Mouse (Mus musculus) embryonic facial prominence, embryonic 12.5 days (tissue): ENCODE data around the gene Serpina3n. TPM values are rescaled to one million over a fixed set of nuclear protein-coding genes. Genes with fewer than 3 reads are reported as not detected.
"Not testable (repeated sequence)": the region's sequence is repeated elsewhere in the genome, so short reads cannot be mapped to it uniquely, and the experiment has no call there.

Experiments used
- ATAC-seq: fragments of 200-750 bp; cut with Nextera tagmentation; 2 replicates; pipeline ENCODE4 v1.8.0; 2017; ENCODE audit not compliant: insufficient number of reproducible peaks, insufficient read depth, low FRiP score, low TSS enrichment
- H3K27ac ChIP-seq: fragments of 300-500 bp; sonication (generic); 2 replicates; pipeline ENCODE4 v1.5.1; 2016; ENCODE audit warnings: mild to moderate bottlenecking
- H3K27me3 ChIP-seq: fragments of 300-500 bp; sonication (generic); 2 replicates; pipeline ENCODE4 v1.6.1; 2016; ENCODE audit warnings: mild to moderate bottlenecking, moderate library complexity
- H3K36me3 ChIP-seq: fragments of 300-500 bp; sonication (generic); 2 replicates; pipeline ENCODE4 v1.6.1; 2016; ENCODE audit warnings: mild to moderate bottlenecking
- H3K4me1 ChIP-seq: fragments of 300-500 bp; sonication (generic); 2 replicates; pipeline ENCODE4 v1.6.1; 2016
- H3K4me2 ChIP-seq: fragments of 300-500 bp; sonication (generic); replicated peaks from 2 replicates; pipeline ENCODE4 v1.6.1; 2016; ENCODE audit warnings: mild to moderate bottlenecking, moderate library complexity
- H3K4me3 ChIP-seq: fragments of 300-500 bp; sonication (generic); 2 replicates; pipeline ENCODE4 v1.5.1; 2016; ENCODE audit warnings: mild to moderate bottlenecking
- H3K9ac ChIP-seq: fragments of 300-500 bp; sonication (generic); 2 replicates; pipeline ENCODE4 v1.6.1; 2016; ENCODE audit warnings: mild to moderate bottlenecking, moderate library complexity
- H3K9me3 ChIP-seq: fragments of 300-500 bp; sonication (generic); 2 replicates; pipeline ENCODE4 v1.6.1; 2016; ENCODE audit warnings: mild to moderate bottlenecking, moderate library complexity
- WGBS: fragments of 180-500 bp; shearing (Covaris S2); methylation state at CpG from one replicate; pipeline ENCODE4 v1.1.7; 2016; 5-methylcytosine and 5-hydroxymethylcytosine counted together
- polyA plus RNA-seq: library from polyadenylated mRNA; unstranded; fragments of >200 nt; fragmentation: Nextera tagmentation; extraction: Ambion mirVana; gene quantifications from 2 replicates; pipeline ENCODE4 v1.2.1, GENCODE M21; 2016

The Serpina3n gene
- polyA plus RNA-seq, 1 experiment from 2014 or later, result 0.18 TPM

DNA sequence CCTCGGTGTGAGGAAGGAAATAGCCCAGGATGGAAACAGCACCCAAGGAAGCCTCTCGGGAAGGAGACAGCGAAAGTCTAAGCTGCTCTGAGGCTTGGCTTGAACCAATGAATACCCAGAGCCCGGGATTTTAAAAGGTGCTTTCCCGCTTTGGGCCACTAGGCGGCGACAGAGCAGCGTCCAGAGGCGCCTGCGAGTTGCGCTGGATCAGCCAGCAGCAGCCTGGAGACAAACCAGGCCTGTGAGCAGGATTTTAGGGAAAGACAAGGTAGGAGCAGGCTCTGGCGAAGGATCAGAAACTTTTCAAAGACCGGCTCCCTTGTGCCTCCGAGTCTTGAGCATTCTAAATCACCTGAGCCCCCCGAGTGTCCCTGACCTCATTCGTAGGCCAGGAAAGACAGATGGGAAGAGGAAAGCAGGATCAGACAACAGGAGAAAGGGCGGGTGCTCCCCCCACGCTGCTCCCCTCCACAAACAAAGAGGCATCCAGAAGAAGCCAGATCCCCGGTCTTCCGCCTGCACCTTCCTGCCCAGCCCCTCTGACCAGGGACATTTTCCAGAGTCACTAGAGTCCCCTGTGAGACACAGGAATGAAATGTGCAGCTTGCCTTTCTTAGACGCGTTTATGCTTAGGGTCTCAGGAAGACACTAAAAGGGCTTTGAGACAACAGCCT lies 33.7 kb downstream of the Serpina3n start:
- Histone ChIP-seq H3K9ac (no peak overlapping the region), H3K4me1 (no peaks in the 10 kb centered on the region), H3K27me3 (no peaks in the 10 kb centered on the region), H3K27ac (peak overlapping the region; percentile 43; the same call in 1 of the 2 replicates), H3K36me3 (no peaks in the 10 kb centered on the region), H3K9me3 (no peaks in the 10 kb centered on the region), H3K4me3 (no peak overlapping the region), H3K4me2 (peak overlapping the region; percentile 19; the same call in 1 of the 2 replicates)
- no peak for ATAC-seq
- WGBS, result 8% methylated on average over 22 of the region's 22 CpGs

DNA sequence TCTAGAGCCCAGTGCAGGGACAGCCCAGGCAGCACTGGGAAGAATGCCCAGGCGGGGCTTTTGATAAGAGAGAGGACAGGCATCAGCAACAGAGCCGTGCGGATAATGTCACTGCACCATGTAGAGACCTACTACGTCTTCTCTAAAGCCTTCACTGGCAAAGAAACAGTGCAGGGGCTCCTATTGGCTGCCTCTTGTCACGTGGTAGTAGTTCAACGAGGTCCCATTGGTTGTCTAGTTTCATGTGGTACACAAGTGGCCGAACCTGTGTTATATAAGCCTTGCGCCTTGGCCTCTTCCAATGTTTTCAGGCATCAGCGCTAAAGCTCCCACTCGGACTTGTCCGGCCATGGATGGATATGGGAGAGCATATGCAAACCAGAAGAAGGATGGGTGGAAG lies 37.2 kb downstream of the Serpina3n start:
- Histone ChIP-seq H3K36me3 (no peaks in the 10 kb centered on the region), H3K27ac (no peak overlapping the region), H3K4me3 (no peak overlapping the region), H3K4me2 (no peak overlapping the region), H3K4me1 (peaks cover 8% of the 10 kb centered on the region; the same call in 1 of the 2 replicates), H3K27me3 (no peaks in the 10 kb centered on the region), H3K9ac (no peak overlapping the region), H3K9me3 (no peaks in the 10 kb centered on the region)
- 87% methylated on average over 11 of the region's 11 CpGs for WGBS
- no peak for ATAC-seq

DNA sequence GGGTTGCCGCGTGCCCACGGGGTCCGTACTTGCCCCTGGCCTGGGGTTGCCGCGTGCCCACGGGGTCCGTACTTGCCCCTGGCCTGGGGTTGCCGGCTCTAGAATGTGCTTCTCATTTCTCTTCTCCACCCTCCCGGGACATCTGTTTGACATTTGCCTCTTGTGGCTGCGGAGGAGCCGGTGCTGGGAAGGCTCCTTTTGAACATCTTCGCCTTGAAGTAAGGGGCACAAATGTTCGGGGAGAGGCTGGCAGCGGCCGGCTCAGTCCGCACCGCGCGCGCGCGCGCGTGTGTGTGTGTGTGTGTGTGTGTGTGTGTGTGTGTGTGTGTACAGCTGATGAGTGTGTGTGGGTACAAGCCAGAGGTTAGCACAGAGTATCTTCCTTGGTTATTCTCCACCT lies 40.5 kb downstream of the Serpina3n start:
- not testable (repeated sequence) for H3K27ac ChIP-seq, H3K9me3 ChIP-seq, H3K9ac ChIP-seq, ATAC-seq, H3K36me3 ChIP-seq, H3K4me2 ChIP-seq, H3K4me3 ChIP-seq, H3K27me3 ChIP-seq
- peaks cover 12% of the 10 kb centered on the region for H3K4me1 ChIP-seq
- WGBS, result 42% methylated on average over 20 of the region's 25 CpGs

DNA sequence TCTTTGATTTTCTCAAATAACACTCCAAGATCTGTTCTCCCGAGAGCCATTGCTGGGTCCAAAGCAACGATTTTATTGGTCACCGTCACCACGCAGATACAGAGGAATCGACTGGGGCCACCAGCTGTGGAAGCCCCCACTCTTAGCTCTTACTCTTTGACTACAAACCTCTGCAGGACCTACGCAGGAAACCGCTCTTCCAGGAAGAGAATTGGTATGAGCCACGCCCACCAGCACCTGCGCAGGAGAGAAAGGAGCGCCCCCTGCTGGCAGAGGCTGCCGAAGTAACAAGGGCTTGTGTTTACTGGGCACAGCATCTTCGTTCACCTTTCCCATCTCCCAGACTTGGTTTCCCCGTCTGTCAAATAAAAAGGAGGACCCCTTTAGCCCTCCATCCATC lies 41.6 kb downstream of the Serpina3n start:
- no peaks in the 10 kb centered on the region for H3K9me3 ChIP-seq
- no peak overlapping the region for H3K9ac ChIP-seq
- H3K4me3 ChIP-seq, result no peak overlapping the region
- H3K36me3 ChIP-seq, result no peaks in the 10 kb centered on the region
- H3K27ac ChIP-seq, result no peak overlapping the region
- no peaks in the 10 kb centered on the region for H3K27me3 ChIP-seq
- H3K4me2 ChIP-seq, result no peak overlapping the region
- WGBS, result 30% methylated on average over 13 of the region's 13 CpGs
- peaks cover 12% of the 10 kb centered on the region for H3K4me1 ChIP-seq
- no peak for ATAC-seq

DNA sequence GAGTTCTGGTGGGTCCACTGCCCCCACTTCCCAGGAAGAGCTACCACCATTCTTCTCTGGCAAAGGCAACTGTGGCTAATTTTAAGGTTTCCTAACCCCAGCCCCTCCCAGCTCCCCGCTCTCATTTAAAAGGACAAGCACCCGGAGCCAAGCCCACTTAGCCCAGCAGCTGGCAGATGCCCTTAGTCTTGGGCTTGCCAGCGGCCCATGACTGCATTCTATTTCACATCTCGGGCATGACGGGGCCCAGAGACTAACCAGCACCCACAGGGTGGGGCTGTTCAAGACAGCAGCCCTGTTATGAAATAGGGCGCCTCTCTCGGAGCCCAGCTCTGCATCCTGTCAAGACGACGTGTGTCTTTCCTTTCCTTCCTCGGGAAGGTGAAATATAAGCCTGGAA lies 43.7 kb downstream of the Serpina3n start:
- Histone ChIP-seq H3K9me3 (no peaks in the 10 kb centered on the region), H3K27me3 (no peaks in the 10 kb centered on the region), H3K4me3 (no peak overlapping the region), H3K36me3 (no peaks in the 10 kb centered on the region), H3K4me2 (0 out of 2 replicates have a peak overlapping the region, but pooled peaks have one; percentile 7), H3K27ac (no peak overlapping the region), H3K9ac (no peak overlapping the region), H3K4me1 (peaks cover 12% of the 10 kb centered on the region)
- ATAC-seq, result no peak; the same call in 1 of the 2 replicates
- WGBS, result 51% methylated on average over 10 of the region's 10 CpGs

DNA sequence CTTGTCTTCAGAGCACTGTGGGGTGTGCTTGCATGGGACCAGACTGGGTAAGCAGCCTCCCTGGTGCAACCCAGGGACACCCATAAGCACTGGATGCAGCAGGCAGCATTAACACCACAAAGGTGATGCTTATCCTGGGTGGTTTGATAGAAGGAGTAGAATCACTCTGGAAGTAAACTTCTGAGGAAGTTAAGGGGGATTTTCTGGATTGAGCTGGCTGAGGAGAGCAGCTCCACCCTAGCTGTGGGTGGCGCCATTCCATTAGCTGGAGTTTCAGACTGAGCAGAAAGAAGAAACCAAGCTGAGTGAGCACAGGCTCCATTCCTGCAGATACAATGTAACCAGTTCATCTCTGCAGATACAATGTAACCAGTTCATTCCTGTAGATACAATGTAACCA lies 46.5 kb downstream of the Serpina3n start:
- Histone ChIP-seq H3K27ac (no peak overlapping the region), H3K27me3 (no peaks in the 10 kb centered on the region), H3K9ac (no peak overlapping the region), H3K4me1 (peaks cover 8% of the 10 kb centered on the region), H3K4me3 (no peak overlapping the region), H3K9me3 (no peaks in the 10 kb centered on the region), H3K4me2 (no peak overlapping the region), H3K36me3 (no peaks in the 10 kb centered on the region)
- ATAC-seq, result no peak
- WGBS, result 23% methylated on average over 1 of the region's 1 CpGs

DNA sequence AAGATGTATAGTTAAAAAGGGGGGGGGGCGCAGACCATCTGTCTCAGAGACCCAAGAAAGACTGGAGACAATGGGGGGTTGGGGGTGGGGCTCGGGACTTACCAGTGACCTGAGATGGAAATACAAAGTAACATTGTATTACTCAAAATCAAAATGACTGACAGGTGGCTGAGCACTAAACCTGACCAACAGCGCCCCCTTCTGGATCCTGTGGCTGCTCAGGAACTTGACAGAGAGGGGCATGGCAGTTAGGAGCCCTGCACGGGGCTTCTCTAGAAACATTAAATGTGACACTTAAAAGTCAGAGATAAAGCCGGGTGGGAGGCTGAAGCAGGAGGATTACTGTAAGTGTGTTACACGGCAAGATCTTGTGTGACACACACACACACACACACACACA lies 52.8 kb downstream of the Serpina3n start:
- Histone ChIP-seq H3K27me3 (0 out of 2 replicates have a peak, but pooled peaks cover 3% of the 10 kb centered on the region), H3K4me1 (peaks cover 7% of the 10 kb centered on the region; the same call in 1 of the 2 replicates), H3K4me2 (no peak overlapping the region), H3K4me3 (no peak overlapping the region), H3K9me3 (no peaks in the 10 kb centered on the region), H3K9ac (no peak overlapping the region), H3K27ac (no peak overlapping the region), H3K36me3 (no peaks in the 10 kb centered on the region)
- 60% methylated on average over 6 of the region's 6 CpGs for WGBS
- ATAC-seq, result no peak

DNA sequence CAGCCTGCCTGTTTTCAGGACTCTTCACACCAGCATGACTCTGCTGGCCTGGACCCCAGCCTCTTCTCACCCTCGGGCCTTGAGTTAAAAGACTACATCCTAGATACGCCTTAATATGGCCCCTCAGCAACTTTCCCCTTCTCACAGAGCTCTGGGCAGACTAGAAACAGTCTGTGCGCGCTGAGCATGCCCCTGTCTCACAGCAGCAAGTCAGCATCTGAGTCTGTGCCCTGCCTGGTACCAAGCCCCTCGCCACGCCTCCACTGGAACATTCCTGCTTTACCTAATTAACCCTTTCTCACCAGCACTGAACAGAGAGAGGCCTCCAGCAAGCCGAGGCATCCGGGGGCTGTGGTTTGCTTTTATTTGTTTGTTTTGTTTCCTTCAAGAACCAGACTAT lies 54.8 kb downstream of the Serpina3n start:
- Histone ChIP-seq H3K9me3 (no peaks in the 10 kb centered on the region), H3K36me3 (no peaks in the 10 kb centered on the region), H3K27ac (no peak overlapping the region), H3K9ac (0 out of 2 replicates have a peak overlapping the region, but pooled peaks have one; percentile 11), H3K4me1 (peaks cover 13% of the 10 kb centered on the region; the same call in 1 of the 2 replicates), H3K4me3 (no peak overlapping the region), H3K4me2 (no peak overlapping the region), H3K27me3 (0 out of 2 replicates have a peak, but pooled peaks cover 8% of the 10 kb centered on the region)
- WGBS, result 16% methylated on average over 8 of the region's 8 CpGs
- ATAC-seq, result no peak

Other genes with a start within 250 kb of the Serpina3n start
- gene Serpina3f, start 192.2 kb upstream of the Serpina3n start, polyA plus RNA-seq, result 0.08 and 0.14 TPM in 2 replicates
- gene Serpina3g, start 170.5 kb upstream of the Serpina3n start, polyA plus RNA-seq, result 1.2 TPM in 2 replicates
- 0.13 TPM in 1 of 2 replicates, not detected in the other for gene Serpina3i, start 143.6 kb upstream of the Serpina3n start, polyA plus RNA-seq
- not detected in 2 replicates for gene Serpina3j, start 92.2 kb upstream of the Serpina3n start, polyA plus RNA-seq
- not detected in 2 replicates for gene Serpina3k, start 68.2 kb upstream of the Serpina3n start, polyA plus RNA-seq
- not detected in 2 replicates for gene Serpina3m, start 68.2 kb upstream of the Serpina3n start, polyA plus RNA-seq
- 47.2 and 64.8 TPM in 2 replicates for gene Gsc, start 66.6 kb downstream of the Serpina3n start, polyA plus RNA-seq